In the genomic region with DNA sequence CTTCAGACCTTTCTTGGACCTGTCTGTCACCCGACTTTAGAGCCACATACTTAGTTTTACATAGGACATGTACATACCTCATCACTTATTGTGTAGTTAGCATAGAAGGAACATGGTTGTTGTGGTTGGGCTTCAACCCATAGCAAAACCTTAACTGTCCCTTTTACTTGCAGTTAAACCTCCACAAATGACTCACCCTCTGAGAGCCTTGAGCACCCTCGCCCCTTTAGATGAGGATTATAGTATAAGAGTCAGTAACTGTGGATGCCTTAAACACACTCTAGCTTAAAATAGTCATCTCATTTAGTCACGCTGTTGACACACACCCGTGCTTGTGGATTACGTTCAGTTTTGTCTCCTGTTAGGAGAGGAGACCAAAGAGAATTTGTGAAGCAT, we compare ENCODE assay signal across 28 mouse cellular contexts. TPM values are rescaled to one million over a fixed set of nuclear protein-coding genes. Genes with fewer than 3 reads are reported as not detected.
DNase-seq lines count a peak whose midpoint lies in the region; ATAC-seq and TF ChIP-seq lines count a peak whose summit lies in the region.
"Had no signal": no experiment of that assay in that cellular context is flagged by ENCODE, and none has a peak within 500 bp of the region (broad histone marks: within the 10 kb centered on the region; RNA-seq: fewer than 3 reads in every experiment).

No protein-coding gene starts in this region.

- WGBS in forebrain, embryonic 14.5 days, result 88% methylated on average over 5 of the region's 5 CpGs
- 93% methylated on average over 5 of the region's 5 CpGs for WGBS in forebrain, embryonic 11.5 days
- WGBS in heart, embryonic 13.5 days, result 53% methylated on average over 5 of the region's 5 CpGs
- 43% methylated on average over 5 of the region's 5 CpGs for WGBS in heart, postnatal 0 days

- no peak for TF ChIP-seq EP300 in heart, postnatal 0 days (IDR thresholded peaks at IDR 0.05; ENCODE audit: low read depth)

- no peak for TF ChIP-seq CTCF in heart, postnatal 0 days (IDR thresholded peaks at IDR 0.05; ENCODE audit: low read depth)

- peaks cover 5% of the 10 kb centered on the region; the same call in 1 of the 2 replicates for H3K4me1 ChIP-seq in forebrain, embryonic 14.5 days (ENCODE audit: control insufficient read depth, insufficient read depth, low read length)
- no peaks in the 10 kb centered on the region for H3K4me1 ChIP-seq in forebrain, embryonic 11.5 days (replicated peaks; ENCODE audit: control insufficient read depth, insufficient read depth, low read length)
- H3K4me1 ChIP-seq in heart, embryonic 13.5 days, result peaks cover 47% of the 10 kb centered on the region
- H3K4me1 ChIP-seq in heart, postnatal 0 days (ENCODE audit: control insufficient read depth, insufficient read depth), result peaks cover 15% of the 10 kb centered on the region
- H3K4me1 ChIP-seq: limb, embryonic 10.5 days; midbrain, embryonic 10.5 days; stomach, embryonic 15.5 days had no signal

- peak; percentile 23; the same call in 1 of the 2 replicates for ATAC-seq in forebrain, embryonic 14.5 days
- ATAC-seq in forebrain, embryonic 11.5 days (replicated peaks; ENCODE audit: low FRiP score), result no peak
- ATAC-seq in heart, embryonic 13.5 days (ENCODE audit: extremely low read depth, insufficient number of reproducible peaks, low FRiP score, low TSS enrichment), result no peak
- no peak for ATAC-seq in heart, postnatal 0 days (ENCODE audit: insufficient read depth, low read depth)
- no peak for ATAC-seq in granulocyte monocyte progenitor cell, adult 5-6 weeks (replicated peaks; ENCODE audit: poor library complexity, severe bottlenecking)
- ATAC-seq: forebrain, embryonic 15.5 days; intestine, embryonic 15.5 days; midbrain, embryonic 16.5 days had no signal

- no peak overlapping the region for H3K4me2 ChIP-seq in forebrain, embryonic 14.5 days (ENCODE audit: low read length)
- no peak overlapping the region for H3K4me2 ChIP-seq in forebrain, embryonic 11.5 days (ENCODE audit: low read depth, low read length, severe bottlenecking)
- no peak overlapping the region for H3K4me2 ChIP-seq in heart, embryonic 13.5 days
- no peak overlapping the region for H3K4me2 ChIP-seq in heart, postnatal 0 days (ENCODE audit: low read depth, low read length)
- H3K4me2 ChIP-seq: embryonic facial prominence, embryonic 13.5 days; forebrain, embryonic 15.5 days; hindbrain, embryonic 15.5 days; intestine, embryonic 15.5 days; liver, embryonic 15.5 days; lung, embryonic 15.5 days; neural tube, embryonic 15.5 days; stomach, embryonic 15.5 days had no signal

- H3K9me3 ChIP-seq in forebrain, embryonic 14.5 days (replicated peaks; ENCODE audit: control insufficient read depth, low read length), result no peaks in the 10 kb centered on the region
- H3K9me3 ChIP-seq in forebrain, embryonic 11.5 days (ENCODE audit: control insufficient read depth, low read length), result no peaks in the 10 kb centered on the region
- H3K9me3 ChIP-seq in heart, embryonic 13.5 days, result no peaks in the 10 kb centered on the region
- no peaks in the 10 kb centered on the region for H3K9me3 ChIP-seq in heart, postnatal 0 days (replicated peaks; ENCODE audit: control insufficient read depth, low read length)
- H3K9me3 ChIP-seq: embryonic facial prominence, embryonic 13.5 days; forebrain, embryonic 15.5 days; hindbrain, embryonic 15.5 days; intestine, embryonic 15.5 days; limb, embryonic 10.5 days; liver, embryonic 15.5 days; lung, embryonic 15.5 days; midbrain, embryonic 10.5 days; neural tube, embryonic 15.5 days; stomach, embryonic 15.5 days had no signal

- H3K36me3 ChIP-seq in forebrain, embryonic 14.5 days (ENCODE audit: control insufficient read depth, insufficient read depth, low read length), result no peaks in the 10 kb centered on the region
- no peaks in the 10 kb centered on the region for H3K36me3 ChIP-seq in forebrain, embryonic 11.5 days (ENCODE audit: control insufficient read depth, insufficient read depth, low read length)
- H3K36me3 ChIP-seq in heart, embryonic 13.5 days, result peaks cover 14% of the 10 kb centered on the region
- no peaks in the 10 kb centered on the region for H3K36me3 ChIP-seq in heart, postnatal 0 days (replicated peaks; ENCODE audit: control insufficient read depth, insufficient read depth, low read length)
- H3K36me3 ChIP-seq: forebrain, embryonic 15.5 days; hindbrain, embryonic 15.5 days; intestine, embryonic 15.5 days; lung, embryonic 15.5 days; stomach, embryonic 15.5 days had no signal

- H3K27ac ChIP-seq in forebrain, embryonic 14.5 days (ENCODE audit: low read depth, low read length), result no peak overlapping the region
- H3K27ac ChIP-seq in forebrain, embryonic 11.5 days (ENCODE audit: low read depth, low read length), result no peak overlapping the region
- H3K27ac ChIP-seq in heart, embryonic 13.5 days (replicated peaks), result peak overlapping the region; percentile 82
- H3K27ac ChIP-seq in heart, postnatal 0 days (ENCODE audit: low read depth), result peak overlapping the region; percentile 75
- H3K27ac ChIP-seq: embryonic facial prominence, embryonic 13.5 days; forebrain, embryonic 15.5 days; hindbrain, embryonic 15.5 days; intestine, embryonic 15.5 days; limb, embryonic 10.5 days; liver, embryonic 15.5 days; lung, embryonic 15.5 days; midbrain, embryonic 10.5 days; neural tube, embryonic 15.5 days; stomach, embryonic 15.5 days had no signal

- DNase-seq in forebrain, embryonic 14.5 days (ENCODE audit: low spot score), result no peak
- DNase-seq in forebrain, embryonic 11.5 days (ENCODE audit: low spot score), result no peak
- DNase-seq in heart, adult 18-20 months, result no peak
- DNase-seq in 416B (ENCODE audit: low read depth), result peak; percentile 79
- no peak for DNase-seq in heart, postnatal 0 days (ENCODE audit: low spot score)
- DNase-seq: cerebellum, adult 2 months; cerebellum, postnatal 25 days; embryo, embryonic 11 days; gastrocnemius, postnatal 10 days; kidney, adult 9 months; kidney, postnatal 14 days; liver; lung, postnatal 4 days; right cerebral cortex, adult 18-20 months; thymus, postnatal 36 days had no signal

- H3K27me3 ChIP-seq in forebrain, embryonic 14.5 days (replicated peaks; ENCODE audit: control insufficient read depth, insufficient read depth, low read length), result no peaks in the 10 kb centered on the region
- H3K27me3 ChIP-seq in forebrain, embryonic 11.5 days (ENCODE audit: control insufficient read depth, insufficient read depth, low read length), result no peaks in the 10 kb centered on the region
- no peaks in the 10 kb centered on the region for H3K27me3 ChIP-seq in heart, embryonic 13.5 days (replicated peaks)
- no peaks in the 10 kb centered on the region for H3K27me3 ChIP-seq in heart, postnatal 0 days (ENCODE audit: control insufficient read depth, insufficient read depth, low read length)
- H3K27me3 ChIP-seq: embryonic facial prominence, embryonic 13.5 days; forebrain, embryonic 15.5 days; hindbrain, embryonic 15.5 days; intestine, embryonic 15.5 days; liver, embryonic 15.5 days; lung, embryonic 15.5 days; neural tube, embryonic 15.5 days; stomach, embryonic 15.5 days had no signal

- H3K4me3 ChIP-seq in forebrain, embryonic 14.5 days (ENCODE audit: low read depth, low read length), result no peak overlapping the region
- H3K4me3 ChIP-seq in forebrain, embryonic 11.5 days (ENCODE audit: low read depth, low read length), result no peak overlapping the region
- H3K4me3 ChIP-seq in heart, embryonic 13.5 days, result no peak overlapping the region
- H3K4me3 ChIP-seq in heart, postnatal 0 days (ENCODE audit: low read depth, low read length), result no peak overlapping the region
- H3K4me3 ChIP-seq: embryonic facial prominence, embryonic 13.5 days; forebrain, embryonic 15.5 days; hindbrain, embryonic 15.5 days; intestine, embryonic 15.5 days; limb, embryonic 10.5 days; liver, embryonic 15.5 days; lung, embryonic 15.5 days; midbrain, embryonic 10.5 days; neural tube, embryonic 15.5 days; stomach, embryonic 15.5 days had no signal

- no peak overlapping the region for H3K9ac ChIP-seq in forebrain, embryonic 14.5 days (ENCODE audit: low read length)
- H3K9ac ChIP-seq in forebrain, embryonic 11.5 days (ENCODE audit: low read length), result no peak overlapping the region
- H3K9ac ChIP-seq in heart, embryonic 13.5 days, result no peak overlapping the region
- H3K9ac ChIP-seq in heart, postnatal 0 days (replicated peaks; ENCODE audit: low read depth, low read length), result no peak overlapping the region
- H3K9ac ChIP-seq: embryonic facial prominence, embryonic 13.5 days; forebrain, embryonic 15.5 days; hindbrain, embryonic 15.5 days; intestine, embryonic 15.5 days; liver, embryonic 15.5 days; lung, embryonic 15.5 days; neural tube, embryonic 15.5 days; stomach, embryonic 15.5 days had no signal

RNA-seq across cellular contexts. Expression of a gene that starts 47.8 kb away (rescaled TPM):
- 57.2 and 59.5 TPM in 2 replicates for polyA plus RNA-seq in forebrain, embryonic 14.5 days (2014; fragmentation: Nextera tagmentation; extraction: Ambion mirVana)
- polyA plus RNA-seq in forebrain, embryonic 11.5 days (2014; fragmentation: Nextera tagmentation; extraction: Ambion mirVana), result 55.8 and 68.6 TPM in 2 replicates
- 52.5 and 55.7 TPM in 2 replicates for polyA plus RNA-seq in heart, embryonic 13.5 days (2015; fragmentation: Nextera tagmentation; extraction: Ambion mirVana)
- 100 to 1,000 TPM; 120 to 131 TPM for total RNA-seq in heart, adult 18-20 months (2021)
- 77.7 and 131 TPM in 2 replicates for total RNA-seq in heart, postnatal 0 days (2014; rRNA removed; ENCODE audit: low replicate concordance)
- 49.0 and 53.2 TPM in 2 replicates for polyA plus RNA-seq in heart, postnatal 0 days (2015; fragmentation: Nextera tagmentation; extraction: Ambion mirVana)
- 6.7 and 19.3 TPM in 2 replicates for total RNA-seq in granulocyte monocyte progenitor cell, adult 5-6 weeks (2014; fragmentation: Nextera tagmentation)
- total RNA-seq in granulocyte monocyte progenitor cell, adult 5-6 weeks (2017), result 9.1 and 22.3 TPM in 2 replicates

Comparison
In these comparisons a context has a peak if more than half of its experiments do, and no peak if none do; other contexts are left out.
1. H3K27ac ChIP-seq: peak in heart, embryonic 13.5 days (single experiment) and heart, postnatal 0 days (single experiment); none in forebrain, embryonic 14.5 days (single experiment) and forebrain, embryonic 11.5 days (single experiment).